Mouse (Mus musculus): ENCODE data around the gene Rab38. TPM values are rescaled to one million over a fixed set of nuclear protein-coding genes. Genes with fewer than 3 reads are reported as not detected.

Gene Rab38
- total and polyA plus RNA-seq, 3 experiments, result not detected

- Histone ChIP-seq H3K79me2 (replicated peaks; ENCODE audit: control insufficient read depth, extremely low read depth, insufficient read depth, poor library complexity, severe bottlenecking) (no peaks in the 10 kb centered on the region), H3K27ac (ENCODE audit: insufficient read depth, low read depth) (no peak overlapping the region), H3K4me2 (ENCODE audit: insufficient read depth, low read depth, poor library complexity, severe bottlenecking) (no peak overlapping the region), H3K9me3 (replicated peaks; ENCODE audit: low read length) (no peaks in the 10 kb centered on the region), H3K4me3 (replicated peaks in 1 of 3; ENCODE audit: low read depth in 2 of 3, low read length in 2 of 3, poor library complexity in 1 of 3) (no peak overlapping the region), H3K36me3 (replicated peaks in 1 of 2; ENCODE audit: control insufficient read depth in 1 of 2, insufficient read depth in 1 of 2, low read length in 1 of 2) (no peaks in the 10 kb centered on the region), H3K4me1 (ENCODE audit: control insufficient read depth in 1 of 2, insufficient read depth in 2 of 2) (0 out of 4 replicates have a peak, but pooled peaks cover 0 to 3% of the 10 kb centered on the region in 2 experiments), H3K27me3 (replicated peaks) (no peaks in the 10 kb centered on the region), H3K9ac (ENCODE audit: insufficient read depth, low read depth) (no peak overlapping the region)
- in situ Hi-C loops (cut with MboI; ENCODE audit: low pct_ligation_motif_present, low pct_unique_long_range_greater_than_20kb, low sequenced_read_pairs), result no loop called here
- dilution Hi-C loops (cut with MboI; ENCODE audit: extremely low pct_ligation_motif_present, extremely low pct_unique_long_range_greater_than_20kb, low sequenced_read_pairs), result no loop called here
- TF ChIP-seq HCFC1 (IDR thresholded peaks at IDR 0.05; ENCODE audit: low read depth, low read length), result no peak
- TF ChIP-seq JUND (conservative IDR thresholded peaks at IDR 0.05; ENCODE audit: low read depth, low read length), result no peak
- no peak for TF ChIP-seq ZC3H11A (IDR thresholded peaks at IDR 0.05; ENCODE audit: low read depth, low read length)
- no peak for TF ChIP-seq E2F4 (IDR thresholded peaks at IDR 0.05; ENCODE audit: insufficient replicate concordance, low read depth, low read length)
- TF ChIP-seq UBTF (IDR thresholded peaks at IDR 0.05; ENCODE audit: low read depth, low read length), result no peak
- TF ChIP-seq EP300 (IDR thresholded peaks at IDR 0.05; ENCODE audit: low read length), result no peak
- TF ChIP-seq ZNF384 (IDR thresholded peaks at IDR 0.05; ENCODE audit: low read depth, low read length), result no peak
- TF ChIP-seq BHLHE40 (IDR thresholded peaks at IDR 0.05; ENCODE audit: low read depth, low read length), result no peak
- no peak for TF ChIP-seq TCF12 (IDR thresholded peaks at IDR 0.05; ENCODE audit: low read depth, low read length)
- TF ChIP-seq CHD2 (IDR thresholded peaks at IDR 0.05; ENCODE audit: low read length), result no peak
- no peak for TF ChIP-seq RAD21 (IDR thresholded peaks at IDR 0.05; ENCODE audit: low read depth, low read length)
- no peak for TF ChIP-seq RCOR1 (conservative IDR thresholded peaks at IDR 0.05; ENCODE audit: low read depth, low read length)
- TF ChIP-seq ZKSCAN1 (IDR thresholded peaks at IDR 0.05; ENCODE audit: borderline replicate concordance, low read depth, low read length), result no peak
- TF ChIP-seq PAX5 (IDR thresholded peaks at IDR 0.05; ENCODE audit: low read length), result no peak
- TF ChIP-seq KAT2A (IDR thresholded peaks at IDR 0.05; ENCODE audit: insufficient replicate concordance, low read length), result no peak
- TF ChIP-seq ZMIZ1 (IDR thresholded peaks at IDR 0.05; ENCODE audit: low read depth, low read length), result no peak
- no peak for TF ChIP-seq SIN3A (IDR thresholded peaks at IDR 0.05; ENCODE audit: low read length)
- no peak for TF ChIP-seq MAFK (IDR thresholded peaks at IDR 0.05; ENCODE audit: insufficient replicate concordance, low read length)
- no peak for TF ChIP-seq MEF2A (IDR thresholded peaks at IDR 0.05; ENCODE audit: borderline replicate concordance, low read depth, low read length)
- DNase-seq (ENCODE audit: extremely low read depth), result no peak
Measured at GRCm38 (mm10) chr7:88440301-88440700, 10.2 kb downstream of the Rab38 start.

GRCm38 (mm10) chr7:88442649-88443048 lies 12.6 kb downstream of the Rab38 start:
- no peak overlapping the region for H3K9ac ChIP-seq (ENCODE audit: insufficient read depth, low read depth)
- H3K4me2 ChIP-seq (ENCODE audit: insufficient read depth, low read depth, poor library complexity, severe bottlenecking), result no peak overlapping the region
- no peaks in the 10 kb centered on the region for H3K27me3 ChIP-seq (replicated peaks)
- in situ Hi-C loops (cut with MboI; ENCODE audit: low pct_ligation_motif_present, low pct_unique_long_range_greater_than_20kb, low sequenced_read_pairs), result no loop called here
- no peaks in the 10 kb centered on the region for H3K79me2 ChIP-seq (replicated peaks; ENCODE audit: control insufficient read depth, extremely low read depth, insufficient read depth, poor library complexity, severe bottlenecking)
- no peak overlapping the region for H3K4me3 ChIP-seq (replicated peaks in 1 of 3; ENCODE audit: low read depth in 2 of 3, low read length in 2 of 3, poor library complexity in 1 of 3)
- DNase-seq (ENCODE audit: extremely low read depth), result no peak
- no peak overlapping the region for H3K27ac ChIP-seq (ENCODE audit: insufficient read depth, low read depth)
- no peaks in the 10 kb centered on the region for H3K36me3 ChIP-seq (replicated peaks in 1 of 2; ENCODE audit: control insufficient read depth in 1 of 2, insufficient read depth in 1 of 2, low read length in 1 of 2)
- no peaks in the 10 kb centered on the region for H3K9me3 ChIP-seq (replicated peaks; ENCODE audit: low read length)
- dilution Hi-C loops (cut with MboI; ENCODE audit: extremely low pct_ligation_motif_present, extremely low pct_unique_long_range_greater_than_20kb, low sequenced_read_pairs), result no loop called here
- TF ChIP-seq RCOR1 (conservative IDR thresholded peaks at IDR 0.05; ENCODE audit: low read depth, low read length) (no peak), CHD1 (IDR thresholded peaks at IDR 0.05; ENCODE audit: low read depth, low read length) (no peak), SMC3 (IDR thresholded peaks at IDR 0.05; ENCODE audit: low read depth, low read length) (no peak), HCFC1 (IDR thresholded peaks at IDR 0.05; ENCODE audit: low read depth, low read length) (no peak)
- 0 out of 4 replicates have a peak, but pooled peaks cover 0 to 1% of the 10 kb centered on the region in 2 experiments for H3K4me1 ChIP-seq (ENCODE audit: control insufficient read depth in 1 of 2, insufficient read depth in 2 of 2)
